Mouse (Mus musculus): Measurements from ENCODE around the gene Gm5294.
A peak's percentile ranks its signal among the peaks of the same experiment; 100 is the strongest.

Gene Gm5294

GRCm38 (mm10) chr5:138819780-138820179 is at the start of gene Gm5294:
Gene Gm5294 (plus strand): TSS chr5:138820080.
- no peak for DNase-seq

DNA sequence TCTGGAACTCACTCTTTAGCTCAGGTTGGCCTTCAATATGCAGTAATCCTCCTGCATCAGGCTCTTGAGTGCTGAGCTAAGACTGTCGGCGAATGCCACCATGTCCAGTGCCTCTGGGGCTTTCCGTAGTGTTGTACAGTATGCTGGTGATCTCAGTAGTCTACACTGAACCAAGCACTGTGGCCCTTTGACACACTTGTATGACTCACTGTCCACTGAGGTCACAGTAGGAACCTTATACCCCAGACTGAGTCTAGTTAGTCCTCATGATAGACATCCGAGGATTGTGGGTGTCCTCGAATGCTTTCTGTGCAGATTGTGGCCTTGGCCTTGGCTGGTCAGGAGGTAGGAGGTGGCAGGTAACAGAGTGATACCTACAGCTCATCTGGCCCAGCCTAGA is 44.8 kb upstream of the Gm5294 start:
- no peak for DNase-seq

GRCm38 (mm10) chr5:138776346-138776745 is 43.5 kb upstream of the Gm5294 start:
- DNase-seq: peak; percentile 19

GRCm38 (mm10) chr5:138778731-138779463 is 41.0 kb upstream of the Gm5294 start:
- no peak for DNase-seq

- no peak for DNase-seq
Measured at GRCm38 (mm10) chr5:138779655-138780054, 40.2 kb upstream of the Gm5294 start.

DNA sequence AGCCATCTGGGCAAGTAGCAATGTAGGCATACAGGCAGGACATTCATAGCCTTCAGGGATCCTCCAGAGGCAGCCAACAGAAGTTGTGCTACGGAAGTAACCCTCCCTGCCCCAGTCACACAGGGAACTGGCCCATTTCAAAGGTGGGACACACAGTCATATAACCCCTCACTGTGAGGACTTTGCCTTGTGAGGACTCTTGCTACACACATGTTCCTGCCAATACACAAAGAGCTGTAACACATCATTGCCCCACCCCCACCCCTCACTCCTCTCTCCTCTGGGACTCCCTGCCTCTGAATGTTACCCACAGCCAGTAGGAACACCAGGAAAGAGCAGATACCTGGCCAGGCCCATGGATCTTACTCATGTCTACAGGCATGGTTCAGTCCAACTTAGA is 37.2 kb upstream of the Gm5294 start:
- no peak for DNase-seq

- no peak for DNase-seq
Measured at GRCm38 (mm10) chr5:138783181-138783580, 36.7 kb upstream of the Gm5294 start.

GRCm38 (mm10) chr5:138785986-138786515 is 33.8 kb upstream of the Gm5294 start:
- DNase-seq: no peak

DNA sequence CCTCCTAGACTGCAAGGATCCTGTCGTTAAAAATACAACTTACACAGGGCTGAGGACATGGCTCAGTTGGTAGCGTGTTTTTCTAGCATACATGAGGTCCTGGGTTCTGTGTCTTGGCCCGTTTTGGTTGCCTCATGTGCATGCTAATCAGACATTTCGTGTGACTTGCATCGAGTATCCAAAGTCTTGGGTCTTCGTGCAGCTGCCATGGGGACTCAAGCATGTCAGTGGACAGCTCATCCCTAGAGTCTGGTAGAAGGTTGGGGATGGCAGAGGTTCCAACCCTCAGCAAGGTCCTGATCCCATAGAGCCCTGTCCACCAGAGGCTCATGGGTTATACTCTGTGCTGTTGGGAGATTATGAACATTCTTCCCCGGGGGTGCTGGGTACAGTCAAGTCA is 32.2 kb upstream of the Gm5294 start:
- DNase-seq: no peak

- DNase-seq: no peak
Measured at GRCm38 (mm10) chr5:138788481-138789211, 31.2 kb upstream of the Gm5294 start.

GRCm38 (mm10) chr5:138790954-138791480 is 28.9 kb upstream of the Gm5294 start:
- DNase-seq: no peak

DNA sequence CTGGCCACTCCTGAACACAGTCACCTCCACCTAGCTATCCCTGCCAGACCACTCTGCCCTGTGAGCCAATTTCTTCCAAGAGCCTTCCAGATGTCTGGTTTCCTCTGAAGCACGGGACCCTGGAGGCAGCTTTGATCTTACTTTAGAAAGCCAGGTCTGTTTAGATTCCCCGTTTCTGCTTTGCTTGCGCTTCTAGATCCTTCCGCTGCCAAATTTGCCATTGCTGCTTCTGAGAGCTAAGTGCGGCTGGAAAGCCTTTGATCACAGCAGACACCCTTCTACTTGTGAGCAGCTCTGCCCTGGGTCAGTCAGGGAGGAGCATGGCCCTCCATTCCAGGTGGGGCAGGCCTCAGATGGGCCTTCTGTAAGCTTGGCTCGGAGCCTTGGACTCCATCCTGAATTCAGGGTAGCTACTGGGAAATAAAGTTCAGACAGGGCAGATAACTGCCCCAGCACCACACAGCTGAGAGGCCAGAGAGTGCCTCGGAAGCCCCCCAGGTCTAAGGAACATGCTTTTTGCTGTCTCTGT is 18.2 kb upstream of the Gm5294 start:
- DNase-seq: no peak

DNA sequence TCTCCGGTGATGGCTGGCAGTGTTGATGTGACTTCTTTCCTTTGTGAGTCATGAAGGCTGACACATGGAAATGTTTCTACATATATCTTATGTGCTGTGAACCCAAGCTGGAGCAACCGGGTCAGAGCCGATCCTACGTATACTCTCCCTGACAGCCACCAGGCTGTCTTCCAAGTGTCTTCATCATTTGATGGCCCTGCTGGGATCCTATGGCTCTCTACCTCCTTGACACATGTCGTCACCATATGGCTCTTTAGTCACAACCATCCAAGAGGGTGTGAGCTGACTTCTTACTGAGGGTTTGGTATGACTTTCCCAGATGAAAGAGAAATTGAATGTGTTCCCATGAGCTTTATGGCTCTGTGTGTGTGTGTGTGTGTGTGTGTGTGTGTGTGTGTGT is 15.6 kb upstream of the Gm5294 start:
- DNase-seq: no peak

- DNase-seq: no peak
Measured at GRCm38 (mm10) chr5:138809767-138810166, 10.1 kb upstream of the Gm5294 start.

- no peak for DNase-seq
Measured at GRCm38 (mm10) chr5:138820717-138821332, 945 bp downstream of the Gm5294 start.

DNA sequence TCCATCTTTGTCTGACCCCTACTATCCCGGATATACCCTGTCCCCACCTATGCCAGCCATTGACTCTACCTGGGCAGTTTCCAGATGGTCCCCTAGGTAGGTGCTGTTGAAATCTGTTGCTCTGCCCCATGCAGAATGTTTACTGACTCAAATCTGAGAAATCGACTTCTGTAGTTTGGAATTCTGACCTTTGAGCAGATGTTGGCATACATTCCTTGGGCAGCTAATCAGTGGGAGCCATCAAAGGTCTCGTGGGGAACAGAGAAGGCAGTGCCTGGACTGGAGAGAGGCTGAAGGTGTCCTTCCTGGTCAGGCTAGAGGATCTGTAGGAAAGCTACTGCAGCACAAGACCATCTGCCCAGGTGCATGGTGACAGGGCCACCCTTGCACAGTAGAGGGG is 5.2 kb downstream of the Gm5294 start:
- DNase-seq: no peak

- DNase-seq: no peak
Measured at GRCm38 (mm10) chr5:138833406-138833805, 13.5 kb downstream of the Gm5294 start.

DNA sequence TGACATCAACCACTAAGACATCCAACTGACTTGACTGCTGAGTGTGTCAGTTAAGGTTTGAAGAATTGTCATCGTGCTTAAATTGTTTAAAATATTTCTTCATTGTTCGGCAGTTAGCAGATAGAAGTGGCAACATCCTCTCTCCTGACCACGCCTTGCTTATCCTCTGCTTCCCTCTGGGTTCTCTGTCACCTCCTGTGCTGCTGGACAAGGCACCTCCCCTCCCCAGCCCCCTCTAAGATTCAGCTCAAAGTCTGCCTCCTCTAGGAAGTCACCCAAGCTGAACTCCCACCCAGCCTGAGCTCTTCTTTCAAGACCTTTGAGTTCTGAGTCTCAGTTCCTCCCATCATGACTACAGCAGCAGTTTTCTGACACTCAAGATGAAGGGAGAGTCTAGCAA is 15.0 kb downstream of the Gm5294 start:
- no peak for DNase-seq

- DNase-seq: no peak
Measured at GRCm38 (mm10) chr5:138840981-138841380, 21.1 kb downstream of the Gm5294 start.

- DNase-seq: no peak
Measured at GRCm38 (mm10) chr5:138843168-138843824, 23.4 kb downstream of the Gm5294 start.

- no peak for DNase-seq
Measured at GRCm38 (mm10) chr5:138846506-138846905, 26.6 kb downstream of the Gm5294 start.

GRCm38 (mm10) chr5:138848102-138848501 is 28.2 kb downstream of the Gm5294 start:
- DNase-seq: peak; percentile 81
